Mouse (Mus musculus) hindbrain, postnatal 0 days (tissue): Measurements from ENCODE around the gene Ntn3. TPM values are rescaled to one million over a fixed set of nuclear protein-coding genes. Genes with fewer than 3 reads are reported as not detected.

Experiments
- ATAC-seq: fragments of 200-750 bp; cut with Nextera tagmentation; 2 replicates; pipeline ENCODE4 v1.8.0; 2017; ENCODE audit warnings: mild to moderate bottlenecking, moderate TSS enrichment, moderate library complexity
- DNase-seq: peaks from one replicate; pipeline ENCODE4 v3.0.0-alpha.2; 2015; ENCODE audit warnings: low spot score
- H3K27ac ChIP-seq: fragments of 300-500 bp; sonication (generic); 2 replicates; pipeline ENCODE4 v1.5.1; 2014; ENCODE audit warnings: mild to moderate bottlenecking
- H3K27me3 ChIP-seq: fragments of 300-500 bp; sonication (generic); 2 replicates; pipeline ENCODE4 v1.6.1; 2014; ENCODE audit warnings: low read length, mixed read lengths; ENCODE audit not compliant: insufficient read depth
- H3K36me3 ChIP-seq: fragments of 300-500 bp; sonication (generic); 2 replicates; pipeline ENCODE4 v1.6.1; 2014; ENCODE audit warnings: low read length, mixed read lengths; ENCODE audit not compliant: insufficient read depth
- H3K4me1 ChIP-seq: fragments of 300-500 bp; sonication (generic); 2 replicates; pipeline ENCODE4 v1.6.1; 2014; ENCODE audit warnings: antibody characterized with exemption, low read length, mixed read lengths; ENCODE audit not compliant: insufficient read depth
- H3K4me2 ChIP-seq: fragments of 300-500 bp; sonication (generic); 2 replicates; pipeline ENCODE4 v1.6.1; 2014; ENCODE audit warnings: low read depth, mild to moderate bottlenecking, low read length, moderate library complexity, mixed read lengths
- H3K4me3 ChIP-seq: fragments of 300-500 bp; sonication (generic); 2 replicates; pipeline ENCODE4 v1.5.1; 2014; ENCODE audit warnings: low read length
- H3K9ac ChIP-seq: fragments of 300-500 bp; sonication (generic); replicated peaks from 2 replicates; pipeline ENCODE4 v1.6.1; 2014; ENCODE audit warnings: mild to moderate bottlenecking, low read length, moderate library complexity, mixed read lengths
- H3K9me3 ChIP-seq: fragments of 300-500 bp; sonication (generic); 2 replicates; pipeline ENCODE4 v1.6.1; 2016; ENCODE audit warnings: low read length, mixed read lengths
- CTCF ChIP-seq: IDR thresholded peaks from 2 replicates; pipeline ENCODE4 v1.5.1; 2016; ENCODE audit warnings: antibody characterized with exemption, control low read depth, low read depth
- WGBS: fragments of 180-500 bp; shearing (Covaris S2); extraction: QIAGEN DNeasy Blood & Tissue Kit; methylation state at CpG from one replicate; pipeline ENCODE4 v1.1.7; 2014; 5-methylcytosine and 5-hydroxymethylcytosine counted together
- polyA plus RNA-seq: library from polyadenylated mRNA; unstranded; fragments of >200 nt; fragmentation: Nextera tagmentation; extraction: Ambion mirVana; gene quantifications from 2 replicates; pipeline ENCODE4 v1.2.1, GENCODE M21; 2015
- total RNA-seq: library from RNA; depleted of rRNA; stranded (reverse); fragments of >200 nt; gene quantifications from 2 replicates; pipeline ENCODE4 v1.2.3, GENCODE M21; 2014

Gene Ntn3
- total and polyA plus RNA-seq, 2 experiments from 2014 or later: 4.3 to 26.9 TPM

- DNase-seq (no peak), ATAC-seq (no peak)
- no peak overlapping the region for H3K27ac ChIP-seq
- no peak overlapping the region for H3K4me2 ChIP-seq
- no peaks in the 10 kb centered on the region for H3K4me1 ChIP-seq
- H3K27me3 ChIP-seq: no peaks in the 10 kb centered on the region
- 81% methylated on average over 8 of the region's 8 CpGs for WGBS
- 0 out of 2 replicates have a peak, but pooled peaks cover 6% of the 10 kb centered on the region for H3K36me3 ChIP-seq
- no peak for TF ChIP-seq CTCF
- no peak overlapping the region for H3K9ac ChIP-seq
- H3K9me3 ChIP-seq: no peaks in the 10 kb centered on the region
- H3K4me3 ChIP-seq: no peak overlapping the region
These were observed 16.5 kb downstream of the Ntn3 start for GRCm38 (mm10) chr17:24192848-24193247.

GRCm38 (mm10) chr17:24191481-24191880 is 17.9 kb downstream of the Ntn3 start:
- DNase-seq (no peak), ATAC-seq (no peak)
- Histone ChIP-seq H3K27ac (no peak overlapping the region), H3K27me3 (no peaks in the 10 kb centered on the region), H3K9ac (no peak overlapping the region), H3K9me3 (no peaks in the 10 kb centered on the region), H3K4me3 (no peak overlapping the region), H3K36me3 (0 out of 2 replicates have a peak, but pooled peaks cover 6% of the 10 kb centered on the region), H3K4me2 (no peak overlapping the region), H3K4me1 (no peaks in the 10 kb centered on the region)
- TF ChIP-seq CTCF: no peak
- 78% methylated on average over 4 of the region's 4 CpGs for WGBS

- ATAC-seq (no peak), DNase-seq (no peak)
- H3K36me3 ChIP-seq: peaks cover 7% of the 10 kb centered on the region; the same call in 1 of the 2 replicates
- no peaks in the 10 kb centered on the region for H3K9me3 ChIP-seq
- TF ChIP-seq CTCF: no peak
- no peak overlapping the region for H3K4me2 ChIP-seq
- H3K9ac ChIP-seq: no peak overlapping the region
- H3K4me3 ChIP-seq: no peak overlapping the region
- H3K27ac ChIP-seq: no peak overlapping the region
- H3K27me3 ChIP-seq: no peaks in the 10 kb centered on the region
- no peaks in the 10 kb centered on the region for H3K4me1 ChIP-seq
- WGBS: 91% methylated on average over 2 of the region's 2 CpGs
These were observed 18.4 kb downstream of the Ntn3 start for GRCm38 (mm10) chr17:24190934-24191333.

- WGBS: 81% methylated on average over 3 of the region's 3 CpGs
- Histone ChIP-seq H3K27ac (no peak overlapping the region), H3K27me3 (no peaks in the 10 kb centered on the region), H3K4me3 (no peak overlapping the region), H3K4me2 (no peak overlapping the region), H3K9ac (no peak overlapping the region), H3K4me1 (0 out of 2 replicates have a peak, but pooled peaks cover 5% of the 10 kb centered on the region), H3K9me3 (no peaks in the 10 kb centered on the region), H3K36me3 (0 out of 2 replicates have a peak, but pooled peaks cover under 1% of the 10 kb centered on the region)
- no peak for TF ChIP-seq CTCF
- ATAC-seq (no peak), DNase-seq (no peak)
These were observed 35.1 kb downstream of the Ntn3 start for GRCm38 (mm10) chr17:24174259-24174658.

GRCm38 (mm10) chr17:24173423-24173822 is 35.9 kb downstream of the Ntn3 start:
- no peak overlapping the region for H3K9ac ChIP-seq
- H3K27ac ChIP-seq: no peak overlapping the region
- H3K9me3 ChIP-seq: no peaks in the 10 kb centered on the region
- no peak for ATAC-seq
- H3K36me3 ChIP-seq: no peaks in the 10 kb centered on the region
- H3K4me3 ChIP-seq: no peak overlapping the region
- H3K27me3 ChIP-seq: no peaks in the 10 kb centered on the region
- TF ChIP-seq CTCF: peak; percentile 94
- 0 out of 2 replicates have a peak, but pooled peaks cover 5% of the 10 kb centered on the region for H3K4me1 ChIP-seq
- peak; percentile 88 for DNase-seq
- no peak overlapping the region for H3K4me2 ChIP-seq
- 2% methylated on average over 3 of the region's 3 CpGs for WGBS

- Histone ChIP-seq H3K4me1 (peaks cover 14% of the 10 kb centered on the region), H3K9me3 (no peaks in the 10 kb centered on the region), H3K27me3 (no peaks in the 10 kb centered on the region), H3K9ac (no peak overlapping the region), H3K27ac (no peak overlapping the region), H3K4me2 (no peak overlapping the region), H3K36me3 (no peaks in the 10 kb centered on the region), H3K4me3 (no peak overlapping the region)
- 88% methylated on average over 4 of the region's 4 CpGs for WGBS
- no peak for TF ChIP-seq CTCF
- ATAC-seq (no peak), DNase-seq (no peak)
These were observed 37.6 kb downstream of the Ntn3 start for GRCm38 (mm10) chr17:24171738-24172137.

GRCm38 (mm10) chr17:24170729-24171128 is 38.6 kb downstream of the Ntn3 start:
- Histone ChIP-seq H3K36me3 (peaks cover 3% of the 10 kb centered on the region; the same call in 1 of the 2 replicates), H3K9ac (no peak overlapping the region), H3K27ac (peak overlapping the region; percentile 100; the same call in 1 of the 2 replicates), H3K9me3 (no peaks in the 10 kb centered on the region), H3K4me3 (no peak overlapping the region), H3K27me3 (no peaks in the 10 kb centered on the region), H3K4me1 (peaks cover 14% of the 10 kb centered on the region), H3K4me2 (no peak overlapping the region)
- DNase-seq (no peak), ATAC-seq (no peak)
- no peak for TF ChIP-seq CTCF
- 76% methylated on average over 5 of the region's 5 CpGs for WGBS
